25 mouse cellular contexts compared by ENCODE assay signal in genomic region chr3:122448196-122448595, GRCm38 (mm10).
DNase-seq lines count a peak whose midpoint lies in the region; ATAC-seq and TF ChIP-seq lines count a peak whose summit lies in the region.
"Had no signal": no experiment of that assay in that cellular context is flagged by ENCODE, and none has a peak within 500 bp of the region (broad histone marks: within the 10 kb centered on the region; RNA-seq: fewer than 3 reads in every experiment).

No protein-coding gene starts in this region.

- H3K4me3 ChIP-seq in ES-E14 (ENCODE audit: insufficient read depth in 1 of 2, low read depth in 1 of 2, low read length in 2 of 2, poor library complexity in 1 of 2, severe bottlenecking in 1 of 2): no peak overlapping the region; a peak in 1 of 4 replicates
- H3K4me3 ChIP-seq in layer of hippocampus, adult 2 months: no peak overlapping the region
- H3K4me3 ChIP-seq: embryonic facial prominence, embryonic 13.5 days; embryonic facial prominence, embryonic 15.5 days; erythroblast, embryonic 14.5 days; forebrain, embryonic 10.5 days; forebrain, embryonic 12.5 days had no signal

- H3K9me3 ChIP-seq in ES-E14 (ENCODE audit: control insufficient read depth, insufficient read depth, low read depth, low read length): no peaks in the 10 kb centered on the region
- H3K9me3 ChIP-seq: embryonic facial prominence, embryonic 13.5 days; embryonic facial prominence, embryonic 15.5 days; forebrain, embryonic 10.5 days; forebrain, embryonic 12.5 days had no signal

- ATAC-seq in frontal cortex, adult (ENCODE audit: low TSS enrichment): 0 out of 2 replicates have a peak, but pooled peaks have one; percentile 38
- ATAC-seq: CD4-positive, CD25-positive, alpha-beta regulatory T cell, adult 4 months; forebrain, embryonic 14.5 days; forebrain, postnatal 0 days had no signal

- H3K36me3 ChIP-seq in ES-E14 (ENCODE audit: control insufficient read depth, insufficient read depth, low read length, poor library complexity, severe bottlenecking): peaks cover 21% of the 10 kb centered on the region; the same call in 1 of the 2 replicates
- H3K36me3 ChIP-seq: forebrain, embryonic 12.5 days had no signal

- H3K4me1 ChIP-seq in ES-E14 (ENCODE audit: control insufficient read depth in 2 of 2, insufficient read depth in 2 of 2, low read length in 2 of 2, poor library complexity in 1 of 2): peaks cover 11 to 24% of the 10 kb centered on the region in 2 experiments

- no peak for DNase-seq in frontal cortex, postnatal 25 days (ENCODE audit: low spot score in 2 of 2)
- no peak for DNase-seq in ES-E14 (ENCODE audit: low read depth, low spot score)
- DNase-seq in ZHBTc4 (ENCODE audit: low read depth, low spot score): peak; percentile 68
- no peak for DNase-seq in kidney, adult 18-20 months
- no peak for DNase-seq in layer of hippocampus, adult 2 months (ENCODE audit: low spot score in 2 of 2)
- DNase-seq: adrenal gland, adult 2 months; adrenal gland, postnatal 10 days; adrenal gland, postnatal 25 days; B cell, adult 2 months; cerebellum, adult 11 months; cerebellum, adult 18-20 months; cerebellum, adult 8-10 months; cerebellum, adult 9-11 months; cerebellum, postnatal 14 days; cerebellum, postnatal 36 days; embryo, embryonic 11 days; forebrain, postnatal 0 days had no signal

- H3K9ac ChIP-seq in ES-E14 (ENCODE audit: insufficient read depth, low read depth, low read length, poor library complexity, severe bottlenecking): peak overlapping the region; percentile 63; the same call in 1 of the 2 replicates
- H3K9ac ChIP-seq: embryonic facial prominence, embryonic 13.5 days; embryonic facial prominence, embryonic 15.5 days; forebrain, embryonic 12.5 days; forebrain, postnatal 0 days had no signal

- peak overlapping the region; percentile 85; the same call in 1 of the 2 replicates for H3K27ac ChIP-seq in ES-E14 (ENCODE audit: insufficient read depth, low read depth, low read length, poor library complexity, severe bottlenecking)
- H3K27ac ChIP-seq in layer of hippocampus, adult 2 months: no peak overlapping the region
- H3K27ac ChIP-seq: embryonic facial prominence, embryonic 13.5 days; embryonic facial prominence, embryonic 15.5 days; forebrain, embryonic 10.5 days; forebrain, embryonic 12.5 days had no signal

- TF ChIP-seq CTCF in layer of hippocampus, adult 2 months (conservative IDR thresholded peaks at IDR 0.05): no peak

- in situ Hi-C loops in ES-E14 (cut with MboI; ENCODE audit: low sequenced_read_pairs in 2 of 2, unreplicated experiment in 2 of 2): no loop called here

TF ChIP-seq in ES-E14, 5 proteins besides CTCF, POLR2A, EP300 and RAD21:
- TF ChIP-seq ZC3H11A (IDR thresholded peaks at IDR 0.05; ENCODE audit: borderline replicate concordance, low read depth, low read length) (no peak), ZNF384 (IDR thresholded peaks at IDR 0.05; ENCODE audit: low read depth, low read length) (no peak), HCFC1 (IDR thresholded peaks at IDR 0.05; ENCODE audit: borderline replicate concordance, insufficient read depth, low read length) (no peak), MAFK (IDR thresholded peaks at IDR 0.05; ENCODE audit: insufficient read depth, low read depth, low read length) (no peak), CHD2 (IDR thresholded peaks at IDR 0.05; ENCODE audit: low read depth, low read length) (no peak)
